Mouse (Mus musculus): ENCODE data around the gene Nepn. TPM values are rescaled to one million over a fixed set of nuclear protein-coding genes. Genes with fewer than 3 reads are reported as not detected.

Gene Nepn
- total and polyA plus RNA-seq, 2 experiments from 2014 or later: not detected

DNA sequence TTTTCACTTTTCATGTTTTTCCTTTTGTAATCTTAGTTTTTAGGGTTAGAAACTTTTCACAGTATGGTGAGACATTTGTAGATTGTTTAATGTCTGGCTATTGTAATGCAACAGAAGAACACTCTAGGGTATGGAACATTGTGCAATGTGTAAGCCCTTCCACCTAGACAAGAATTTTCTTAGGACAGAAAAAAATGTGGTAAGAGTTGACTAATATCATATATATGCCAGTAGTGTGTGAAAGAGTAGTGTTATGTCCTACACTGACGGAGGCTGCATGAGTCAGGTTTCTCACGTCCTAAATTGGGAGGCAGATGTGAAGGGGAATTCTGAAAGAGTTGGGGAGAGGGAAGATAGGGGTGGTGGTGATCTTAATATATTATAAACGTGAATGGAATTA, 10.9 kb downstream of the Nepn start:
- Histone ChIP-seq H3K4me1 (ENCODE audit: insufficient read depth) (no peaks in the 10 kb centered on the region), H3K4me3 (ENCODE audit: low read depth, low read length) (no peak overlapping the region), H3K36me3 (ENCODE audit: insufficient read depth) (no peaks in the 10 kb centered on the region), H3K27ac (ENCODE audit: low read depth, low read length) (no peak overlapping the region), H3K27me3 (ENCODE audit: insufficient read depth, low read length) (no peaks in the 10 kb centered on the region), H3K9me3 (ENCODE audit: low read length) (no peaks in the 10 kb centered on the region), H3K4me2 (ENCODE audit: low read depth) (no peak overlapping the region), H3K9ac (no peak overlapping the region)
- no peak for TF ChIP-seq CTCF (IDR thresholded peaks at IDR 0.05; ENCODE audit: low read depth)
- DNase-seq (no peak), ATAC-seq (no peak)
- 63% methylated on average over 3 of the region's 3 CpGs for WGBS

DNA sequence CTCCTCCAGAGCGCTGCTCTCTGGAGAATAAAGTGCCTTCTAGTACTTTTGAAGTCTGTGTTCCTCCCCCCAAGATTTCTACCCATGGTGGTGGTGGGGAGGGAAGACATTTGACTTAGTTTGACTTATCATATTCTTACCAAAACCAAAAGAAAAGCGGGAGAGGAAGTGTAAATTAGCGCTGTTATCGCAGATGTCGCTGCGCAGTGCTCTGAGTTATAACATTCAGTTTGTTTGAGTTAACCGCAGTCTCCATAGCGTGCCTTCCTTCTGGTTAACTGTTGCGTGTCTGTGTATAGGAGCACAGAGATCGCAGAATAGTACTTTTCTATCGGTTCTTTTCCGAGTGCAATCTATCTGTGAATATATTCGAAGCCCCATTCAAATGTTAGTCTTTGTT, 16.4 kb downstream of the Nepn start:
- no peaks in the 10 kb centered on the region for H3K27me3 ChIP-seq (ENCODE audit: insufficient read depth, low read length)
- no peak overlapping the region for H3K4me3 ChIP-seq (ENCODE audit: low read depth, low read length)
- no peaks in the 10 kb centered on the region for H3K4me1 ChIP-seq (ENCODE audit: insufficient read depth)
- no peak for TF ChIP-seq CTCF (IDR thresholded peaks at IDR 0.05; ENCODE audit: low read depth)
- WGBS: 92% methylated on average over 13 of the region's 13 CpGs
- no peak overlapping the region for H3K27ac ChIP-seq (ENCODE audit: low read depth, low read length)
- H3K9me3 ChIP-seq (ENCODE audit: low read length): no peaks in the 10 kb centered on the region
- ATAC-seq: no peak
- DNase-seq: no peak
- H3K36me3 ChIP-seq (ENCODE audit: insufficient read depth): no peaks in the 10 kb centered on the region
- no peak overlapping the region for H3K9ac ChIP-seq
- H3K4me2 ChIP-seq (ENCODE audit: low read depth): no peak overlapping the region

DNA sequence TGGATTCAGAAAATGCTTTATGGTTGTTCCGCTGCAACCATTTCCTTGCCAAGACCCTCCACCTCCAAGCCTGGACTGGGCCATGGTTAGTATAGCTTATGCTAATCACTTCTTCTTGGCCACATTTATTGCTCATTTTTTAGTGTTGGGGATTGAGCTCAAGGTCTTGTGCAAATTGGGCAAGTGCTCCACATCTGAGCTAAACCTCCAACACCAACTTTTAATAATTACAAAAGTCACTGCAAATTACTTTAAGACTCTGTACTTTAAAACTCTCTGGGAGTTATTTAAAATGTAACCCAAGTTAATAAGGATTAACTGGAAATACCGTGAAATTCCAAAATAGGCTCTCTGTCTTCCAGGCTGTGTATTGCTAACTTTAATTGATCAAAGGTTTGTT, 18.8 kb downstream of the Nepn start:
- Histone ChIP-seq H3K27ac (ENCODE audit: low read depth, low read length) (no peak overlapping the region), H3K4me2 (ENCODE audit: low read depth) (no peak overlapping the region), H3K36me3 (ENCODE audit: insufficient read depth) (no peaks in the 10 kb centered on the region), H3K4me3 (ENCODE audit: low read depth, low read length) (no peak overlapping the region), H3K4me1 (ENCODE audit: insufficient read depth) (no peaks in the 10 kb centered on the region), H3K27me3 (ENCODE audit: insufficient read depth, low read length) (no peaks in the 10 kb centered on the region), H3K9ac (no peak overlapping the region), H3K9me3 (ENCODE audit: low read length) (no peaks in the 10 kb centered on the region)
- 82% methylated on average over 2 of the region's 2 CpGs for WGBS
- TF ChIP-seq CTCF (IDR thresholded peaks at IDR 0.05; ENCODE audit: low read depth): no peak
- DNase-seq (no peak), ATAC-seq (no peak)

DNA sequence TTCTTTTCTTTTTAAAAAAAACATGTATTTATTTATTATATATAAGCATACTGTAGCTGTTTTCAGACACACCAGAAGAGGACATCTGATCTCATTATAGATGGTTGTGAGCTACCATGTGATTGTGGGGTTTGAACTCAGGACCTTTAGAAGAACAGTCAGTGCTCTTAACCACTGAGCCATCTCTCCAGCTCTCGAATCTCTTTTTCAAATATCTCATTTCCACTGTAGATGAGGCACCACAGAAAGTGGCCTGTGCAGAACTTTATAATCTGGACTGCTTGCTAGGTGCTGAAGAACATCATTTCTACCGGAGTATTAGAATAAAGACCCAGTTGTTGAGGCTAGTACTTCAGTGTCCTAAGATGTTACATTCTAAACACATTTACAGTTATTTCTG, 26.2 kb downstream of the Nepn start:
- no peaks in the 10 kb centered on the region for H3K36me3 ChIP-seq (ENCODE audit: insufficient read depth)
- no peak overlapping the region for H3K4me3 ChIP-seq (ENCODE audit: low read depth, low read length)
- H3K9ac ChIP-seq: no peak overlapping the region
- H3K27me3 ChIP-seq (ENCODE audit: insufficient read depth, low read length): no peaks in the 10 kb centered on the region
- H3K4me2 ChIP-seq (ENCODE audit: low read depth): no peak overlapping the region
- ATAC-seq: no peak
- no peak for TF ChIP-seq CTCF (IDR thresholded peaks at IDR 0.05; ENCODE audit: low read depth)
- H3K4me1 ChIP-seq (ENCODE audit: insufficient read depth): peaks cover 20% of the 10 kb centered on the region
- WGBS: 77% methylated on average over 2 of the region's 2 CpGs
- H3K27ac ChIP-seq (ENCODE audit: low read depth, low read length): no peak overlapping the region
- DNase-seq: no peak
- H3K9me3 ChIP-seq (ENCODE audit: low read length): no peaks in the 10 kb centered on the region

DNA sequence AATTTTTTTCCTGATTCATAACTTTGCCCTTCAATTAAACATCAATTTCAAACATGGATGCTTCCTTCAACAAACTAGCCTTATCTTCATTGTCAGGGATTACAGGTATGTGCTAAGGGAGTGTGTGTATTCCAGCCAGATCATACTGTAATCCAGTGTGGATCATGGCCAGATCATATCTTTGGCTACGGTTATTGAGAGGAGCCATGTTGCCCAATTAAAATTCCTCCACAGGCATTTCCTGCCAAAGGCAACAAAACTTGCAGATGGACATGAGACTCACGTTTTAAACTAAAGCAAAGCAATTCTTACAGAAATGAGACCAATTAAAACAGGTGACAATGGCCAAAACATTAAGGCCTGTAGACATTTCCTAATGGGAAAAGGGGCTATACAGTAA, 27.7 kb downstream of the Nepn start:
- H3K4me2 ChIP-seq (ENCODE audit: low read depth): peak overlapping the region; percentile 51
- WGBS: 32% methylated on average over 2 of the region's 2 CpGs
- peaks cover 24% of the 10 kb centered on the region for H3K4me1 ChIP-seq (ENCODE audit: insufficient read depth)
- H3K27ac ChIP-seq (ENCODE audit: low read depth, low read length): peak overlapping the region; percentile 72; the same call in 1 of the 2 replicates
- peak overlapping the region; percentile 42; the same call in 1 of the 2 replicates for H3K9ac ChIP-seq
- no peak for DNase-seq
- H3K27me3 ChIP-seq (ENCODE audit: insufficient read depth, low read length): no peaks in the 10 kb centered on the region
- no peaks in the 10 kb centered on the region for H3K9me3 ChIP-seq (ENCODE audit: low read length)
- TF ChIP-seq CTCF (IDR thresholded peaks at IDR 0.05; ENCODE audit: low read depth): no peak
- H3K4me3 ChIP-seq (ENCODE audit: low read depth, low read length): peak overlapping the region; percentile 88
- no peaks in the 10 kb centered on the region for H3K36me3 ChIP-seq (ENCODE audit: insufficient read depth)
- ATAC-seq: no peak

DNA sequence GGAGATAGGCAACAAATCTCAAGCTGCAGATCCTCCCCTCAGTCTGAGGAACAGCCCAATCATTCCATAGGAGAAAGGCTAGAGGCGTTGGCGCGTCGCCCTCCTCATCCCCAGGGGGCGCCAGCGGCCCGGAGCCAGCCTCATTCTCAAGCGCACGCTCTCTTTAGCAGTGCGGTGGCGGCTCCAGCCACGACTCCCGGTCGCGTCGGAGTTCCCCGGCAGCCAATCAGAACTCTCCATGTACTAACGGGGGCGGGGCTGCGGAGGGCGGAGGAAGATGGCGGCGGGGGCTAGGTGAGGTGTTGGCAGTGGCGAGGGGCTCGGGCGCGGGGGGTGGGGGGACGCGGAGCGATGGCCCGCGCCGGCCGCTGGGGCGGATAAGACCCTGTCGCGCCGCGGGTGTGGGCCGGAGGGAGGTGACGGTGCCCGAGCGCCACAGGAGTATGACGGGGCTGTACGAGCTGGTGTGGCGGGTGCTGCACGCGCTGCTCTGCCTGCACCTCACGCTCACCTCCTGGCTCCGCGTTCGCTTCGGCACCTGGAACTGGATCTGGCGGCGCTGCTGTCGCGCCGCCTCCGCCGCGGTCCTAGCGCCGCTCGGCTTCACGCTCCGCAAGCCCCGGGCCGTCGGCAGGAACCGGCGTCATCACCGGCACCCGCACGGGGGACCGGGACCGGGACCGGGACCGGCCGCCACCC, 28.7 kb downstream of the Nepn start, which contains the start of gene Nus1:
Gene Nus1 (plus strand): TSS at position 249 of the 699 bp plus-strand sequence.
- peak within 1 kb of the TSS; percentile 97 for H3K27ac ChIP-seq (ENCODE audit: low read depth, low read length)
- H3K9me3 ChIP-seq (ENCODE audit: low read length): no peaks in the 10 kb centered on the region
- peak within 1 kb of the TSS; percentile 70 for H3K4me2 ChIP-seq (ENCODE audit: low read depth)
- 2% methylated on average over 67 of the region's 79 CpGs for WGBS
- H3K4me1 ChIP-seq (ENCODE audit: insufficient read depth): peaks cover 24% of the 10 kb centered on the region
- no peaks in the 10 kb centered on the region for H3K36me3 ChIP-seq (ENCODE audit: insufficient read depth)
- peak; percentile 100 for DNase-seq
- H3K4me3 ChIP-seq (ENCODE audit: low read depth, low read length): peak within 1 kb of the TSS; percentile 88
- peak; percentile 98 for ATAC-seq
- TF ChIP-seq CTCF (IDR thresholded peaks at IDR 0.05; ENCODE audit: low read depth): peak; percentile 94
- H3K27me3 ChIP-seq (ENCODE audit: insufficient read depth, low read length): no peaks in the 10 kb centered on the region
- H3K9ac ChIP-seq: peak within 1 kb of the TSS; percentile 82

DNA sequence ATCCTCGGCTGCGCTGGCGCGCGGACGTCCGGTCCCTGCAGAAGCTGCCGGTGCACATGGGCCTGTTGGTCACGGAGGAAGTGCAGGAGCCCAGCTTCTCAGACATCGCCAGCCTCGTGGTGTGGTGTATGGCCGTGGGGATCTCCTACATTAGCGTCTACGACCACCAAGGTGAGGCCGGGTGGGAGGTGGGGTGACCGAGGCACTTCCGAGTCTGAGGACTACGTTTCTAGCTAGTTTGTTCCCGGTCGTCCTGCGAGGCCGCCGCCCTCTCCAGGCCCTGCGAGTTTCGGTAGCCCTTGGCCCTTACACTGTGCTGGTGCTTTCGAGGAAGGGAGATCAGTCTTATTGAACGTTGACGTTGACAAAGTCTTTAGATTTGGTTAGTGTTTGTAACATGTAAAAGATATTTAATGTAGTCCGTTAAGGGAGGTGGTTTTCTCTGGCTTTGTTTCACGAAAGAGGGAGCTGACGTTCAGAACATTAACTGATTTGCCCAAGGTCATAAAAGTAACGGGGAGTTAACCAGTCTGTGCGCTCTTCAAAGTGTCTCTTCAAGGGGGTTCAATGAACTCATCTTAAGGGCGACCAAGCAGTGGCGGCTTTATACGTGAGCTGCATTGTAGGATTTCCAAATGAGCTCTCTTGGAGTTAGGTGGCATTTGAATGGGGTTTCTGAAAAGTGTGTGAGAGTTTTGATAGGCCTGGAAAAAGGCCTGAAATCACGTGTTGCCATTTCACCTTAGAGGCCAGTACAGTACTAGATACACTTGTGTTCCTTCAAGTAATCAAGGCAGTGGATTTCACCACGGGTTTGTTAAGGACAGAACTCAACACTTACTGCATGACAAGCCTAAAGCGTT, 29.5 kb downstream of the Nepn start:
- peaks cover 24% of the 10 kb centered on the region for H3K4me1 ChIP-seq (ENCODE audit: insufficient read depth)
- H3K4me2 ChIP-seq (ENCODE audit: low read depth): peak overlapping the region; percentile 70
- no peaks in the 10 kb centered on the region for H3K36me3 ChIP-seq (ENCODE audit: insufficient read depth)
- DNase-seq (no peak), ATAC-seq (peak; percentile 14)
- TF ChIP-seq CTCF (IDR thresholded peaks at IDR 0.05; ENCODE audit: low read depth): no peak
- H3K4me3 ChIP-seq (ENCODE audit: low read depth, low read length): peak overlapping the region; percentile 88
- WGBS: 2% methylated on average over 39 of the region's 39 CpGs
- H3K9me3 ChIP-seq (ENCODE audit: low read length): no peaks in the 10 kb centered on the region
- no peaks in the 10 kb centered on the region for H3K27me3 ChIP-seq (ENCODE audit: insufficient read depth, low read length)
- H3K27ac ChIP-seq (ENCODE audit: low read depth, low read length): peak overlapping the region; percentile 97
- H3K9ac ChIP-seq: peak overlapping the region; percentile 82
